Mouse (Mus musculus): ENCODE measurements around the gene Pogz.
"Not testable (repeated sequence)": the region's sequence is repeated elsewhere in the genome, so short reads cannot be mapped to it uniquely, and the experiment has no call there.

The Pogz gene

DNA sequence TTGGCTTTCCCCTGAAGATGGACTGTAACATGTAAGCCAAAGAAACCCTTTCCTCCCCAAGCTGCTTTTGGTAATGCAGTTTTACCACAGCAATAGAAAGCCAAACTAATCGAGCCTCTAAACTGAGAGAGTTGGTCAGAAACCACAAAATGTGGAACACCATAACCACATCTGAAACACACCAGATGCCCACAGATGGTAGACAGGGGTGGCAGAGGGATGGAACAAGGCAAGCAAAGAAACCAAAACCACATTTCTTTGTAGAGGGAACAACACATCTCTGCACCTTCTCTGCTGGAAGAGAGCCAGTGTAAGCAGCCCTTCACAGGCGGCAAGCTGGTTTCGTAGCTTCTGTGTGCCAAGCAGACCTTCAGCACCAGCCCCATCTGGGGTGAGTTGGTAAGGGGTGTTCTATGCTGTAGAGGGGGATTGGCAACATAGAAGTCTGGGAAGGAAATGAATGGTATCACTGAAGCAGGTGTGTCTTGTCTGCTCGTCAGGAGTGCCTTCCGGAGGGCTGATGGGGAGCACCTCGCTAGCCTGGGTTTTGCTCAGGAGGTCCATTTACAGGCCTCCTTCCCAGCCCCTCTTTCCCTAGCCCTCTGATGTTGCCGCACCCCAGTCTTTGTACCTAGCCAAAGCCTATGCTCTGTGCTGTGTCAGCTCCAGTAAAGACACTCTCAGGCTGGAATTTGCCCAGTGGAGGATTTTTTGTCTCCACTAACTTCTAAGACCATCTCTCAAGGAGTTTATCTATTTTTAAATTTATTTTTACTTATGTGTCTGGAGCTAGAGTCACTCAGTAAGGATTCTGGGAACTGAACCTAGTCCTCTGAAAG lies 78.8 kb downstream of the Pogz start:
- no peak for DNase-seq (ENCODE audit: low spot score)

DNA sequence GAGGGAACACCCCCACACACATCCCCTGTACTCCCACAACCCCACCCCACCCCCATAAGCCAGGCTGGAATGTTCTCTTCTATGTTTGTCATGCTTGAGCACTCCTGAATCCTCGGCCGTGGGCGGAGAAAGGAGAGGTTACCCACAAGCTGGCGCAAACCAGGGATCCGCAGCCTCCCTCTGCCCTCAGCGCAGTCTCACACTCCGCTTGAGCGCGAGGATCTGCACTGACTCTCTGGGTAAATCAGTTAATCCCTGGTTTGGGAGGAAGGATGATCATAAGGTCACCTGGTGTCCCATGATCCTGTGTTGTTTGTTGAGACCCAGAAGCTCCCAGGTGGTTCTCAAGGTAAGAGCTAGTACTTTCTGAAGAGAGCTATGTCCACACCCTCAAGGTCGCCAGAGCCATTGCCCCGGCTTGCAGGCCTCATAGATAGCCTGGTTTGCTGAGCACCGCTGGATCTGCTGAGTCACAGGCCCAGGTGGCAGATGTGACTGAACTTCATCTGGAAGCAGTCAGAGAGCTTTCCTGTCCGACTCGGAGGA lies 80.5 kb downstream of the Pogz start:
- peak; percentile 60 for DNase-seq (ENCODE audit: low spot score)

DNA sequence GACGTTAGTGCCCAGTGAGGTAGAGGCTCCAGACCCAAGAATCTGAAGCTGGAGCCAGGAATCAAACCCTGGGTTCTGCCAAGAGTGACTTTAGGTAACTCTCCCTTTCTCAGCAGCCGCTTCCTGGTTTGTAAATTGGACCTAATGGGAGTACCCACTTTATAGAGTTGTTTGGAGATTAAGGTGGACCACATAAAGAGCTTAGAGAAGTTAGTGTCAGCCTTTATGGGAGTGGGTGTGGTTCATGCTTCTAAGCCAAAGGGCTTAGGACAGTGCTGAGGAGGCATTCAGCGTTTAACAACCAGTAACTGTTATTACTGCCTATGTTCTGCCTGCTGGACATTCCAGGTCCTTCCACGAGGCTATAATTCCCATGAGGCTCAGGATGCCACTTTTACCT lies 81.5 kb downstream of the Pogz start:
- no peak for DNase-seq (ENCODE audit: low spot score)

DNA sequence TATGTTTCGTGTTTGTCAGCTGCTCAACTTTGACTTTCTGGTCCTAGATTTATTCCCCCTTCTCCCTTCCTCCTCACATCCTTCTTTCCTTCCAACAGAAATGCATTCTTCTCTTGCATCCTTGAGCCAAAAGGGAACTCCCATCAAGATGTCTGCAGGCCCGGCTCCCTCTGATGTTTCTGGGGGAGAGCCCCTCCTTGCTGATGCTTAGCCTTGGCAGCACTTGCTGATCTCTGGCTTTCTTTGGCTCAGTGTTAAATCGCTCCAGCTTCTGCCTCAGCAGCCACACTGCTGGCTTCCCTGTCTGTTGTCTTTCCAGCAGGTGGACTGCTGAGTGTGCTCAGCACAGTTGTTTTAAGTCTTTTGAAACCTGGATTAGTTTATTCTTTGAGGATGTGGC lies 83.7 kb downstream of the Pogz start:
- DNase-seq (ENCODE audit: low spot score): peak; percentile 51

DNA sequence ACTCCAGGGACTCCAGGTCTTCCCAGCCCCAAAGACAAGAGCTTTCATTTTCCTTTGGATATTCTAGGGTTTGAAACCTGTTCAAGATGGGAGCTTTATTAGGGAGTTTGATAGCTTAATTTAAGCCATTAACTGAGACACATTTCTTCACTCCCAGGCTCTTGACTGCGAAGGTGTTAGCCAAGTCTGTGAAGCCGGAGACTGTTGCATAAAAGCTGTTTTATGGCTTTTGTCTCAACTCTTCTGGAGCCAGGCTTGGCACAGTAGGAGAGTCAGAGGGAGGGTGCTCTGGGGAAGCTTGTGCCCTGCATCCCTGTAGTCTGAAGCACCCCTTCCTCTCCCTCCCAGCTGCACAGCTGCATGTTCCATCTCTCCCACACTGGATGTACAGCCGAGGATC lies 85.0 kb downstream of the Pogz start:
- DNase-seq (ENCODE audit: low spot score): no peak

DNA sequence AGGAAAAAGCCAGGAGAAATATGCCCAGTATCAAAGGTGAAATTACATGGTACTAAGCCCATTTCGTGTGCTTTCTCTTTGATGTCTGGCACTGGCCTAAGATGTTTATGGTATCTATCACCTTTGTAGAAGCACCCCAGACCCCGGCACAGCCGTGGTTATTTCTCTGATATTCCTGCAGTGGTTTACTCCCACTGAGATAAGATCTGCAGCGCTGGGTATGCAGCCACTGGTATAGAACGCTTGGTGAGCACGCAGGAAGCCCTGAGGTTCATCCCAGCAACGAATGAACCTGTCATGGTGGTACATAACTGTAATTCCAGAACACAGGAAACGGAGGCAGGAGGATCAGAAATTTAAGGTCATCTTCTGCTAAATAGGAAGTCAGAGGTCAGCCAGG lies 87.3 kb downstream of the Pogz start:
- no peak for DNase-seq (ENCODE audit: low spot score)

DNA sequence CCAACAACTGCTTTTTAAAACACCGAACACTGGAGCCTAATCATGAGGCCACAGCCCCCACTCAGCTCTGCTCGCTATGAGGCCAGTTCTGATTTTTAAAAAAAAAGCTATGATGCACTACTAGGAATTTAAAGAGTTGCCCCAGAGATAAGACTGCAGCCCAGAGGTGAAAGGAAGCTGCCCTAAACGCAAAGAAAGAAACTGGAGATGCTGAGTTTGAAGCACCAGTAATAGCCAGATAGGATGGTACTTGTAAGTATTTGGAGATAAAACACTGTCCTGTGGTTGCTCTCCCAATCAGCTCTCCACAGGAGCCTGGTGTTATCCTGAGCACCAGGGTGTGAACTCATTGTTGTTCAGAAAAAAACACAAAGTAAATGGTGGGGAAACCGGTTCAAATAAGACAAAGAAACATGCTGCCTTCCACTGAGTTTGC lies 89.0 kb downstream of the Pogz start:
- DNase-seq (ENCODE audit: low spot score): not testable (repeated sequence)

DNA sequence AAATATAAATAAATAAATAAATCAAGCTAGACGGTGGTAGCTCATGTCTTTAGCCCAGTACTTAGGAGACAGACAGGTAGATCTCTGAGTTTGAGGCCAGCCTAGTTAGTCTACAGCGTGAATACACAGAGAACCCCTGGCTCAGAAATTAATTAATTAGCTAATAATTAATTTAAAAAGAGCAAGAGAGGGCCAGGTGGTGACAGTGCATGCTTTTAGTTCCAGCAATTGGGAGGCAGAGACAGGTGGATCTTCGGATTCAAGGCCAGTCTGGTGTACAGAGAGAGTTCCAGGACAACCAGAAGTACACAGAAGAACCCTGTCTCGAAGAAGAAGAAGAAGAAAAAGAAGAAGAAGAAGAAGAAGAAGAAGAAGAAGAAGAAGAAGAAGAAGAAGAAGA lies 91.6 kb downstream of the Pogz start:
- DNase-seq (ENCODE audit: low spot score): not testable (repeated sequence)

DNA sequence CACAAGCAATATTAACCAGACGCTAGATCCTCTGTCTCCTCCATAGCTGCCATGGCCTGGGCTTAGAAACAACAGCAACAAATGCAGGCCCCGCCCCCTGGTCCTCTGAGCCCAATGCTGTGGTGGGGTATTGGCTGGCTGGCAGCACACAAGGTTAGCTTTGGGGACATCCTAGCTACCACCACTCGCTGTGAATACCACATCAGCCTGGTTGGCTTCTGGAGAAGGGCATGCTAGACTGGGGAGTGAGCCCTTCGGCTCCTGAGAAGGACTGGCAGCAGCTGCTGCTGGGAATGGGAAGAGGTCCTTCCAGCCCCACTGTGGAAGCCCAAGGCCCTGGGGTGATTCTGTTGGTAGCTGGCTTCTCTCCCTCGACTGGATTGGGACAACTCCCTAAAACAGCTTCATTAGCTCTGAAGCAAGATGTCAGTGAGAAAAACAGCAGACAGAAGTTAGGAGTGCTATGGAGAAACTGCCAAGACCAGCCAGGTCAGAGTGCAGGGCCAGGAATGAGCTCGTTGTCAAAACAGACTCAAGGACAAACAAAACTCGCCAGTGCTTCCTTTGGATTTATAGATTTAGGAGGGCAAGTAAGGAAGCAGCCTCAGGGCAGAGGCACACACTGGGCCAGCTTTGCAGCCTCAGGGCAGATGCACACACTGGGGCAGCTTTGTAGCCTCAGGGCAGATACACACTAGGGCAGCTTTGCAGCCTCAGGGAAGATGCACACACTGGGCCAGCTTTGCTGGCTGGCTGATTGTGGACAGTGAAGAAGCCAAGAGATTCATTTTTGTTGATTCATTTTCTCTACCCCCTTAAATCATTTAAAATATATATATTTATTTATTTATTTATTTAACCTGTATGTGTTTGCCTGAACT lies 93.3 kb downstream of the Pogz start:
- DNase-seq (ENCODE audit: low spot score): peak; percentile 63

DNA sequence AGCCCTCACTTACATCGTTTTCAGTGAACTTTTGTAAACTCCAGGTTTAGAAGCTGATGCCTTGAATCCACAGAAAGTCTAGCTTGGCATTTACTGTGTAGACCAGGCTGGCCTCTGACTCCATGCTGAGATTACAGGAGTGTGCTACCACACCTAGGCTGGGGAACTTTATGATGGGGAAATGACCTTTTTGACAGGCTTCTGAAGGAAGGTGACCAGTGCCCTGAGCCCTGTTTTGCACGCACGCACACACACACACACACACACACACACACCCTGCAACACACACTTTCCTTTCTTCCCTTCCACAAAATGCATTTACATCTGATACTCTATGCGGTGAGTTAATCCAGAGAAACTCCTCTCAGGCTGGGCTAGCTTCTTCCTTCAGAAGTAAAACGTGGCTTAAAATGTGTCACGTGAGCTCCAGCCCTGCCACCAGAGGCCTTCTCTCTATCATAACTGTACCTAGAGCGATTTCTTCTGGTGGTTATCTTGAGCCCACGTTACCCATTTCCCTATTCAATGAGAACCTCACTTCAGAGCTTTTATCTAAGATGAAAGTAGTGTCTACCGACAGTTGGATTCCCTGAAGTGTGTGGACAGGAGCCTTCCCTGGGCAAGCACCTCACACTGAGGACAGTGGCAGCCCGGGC lies 94.2 kb downstream of the Pogz start:
- not testable (repeated sequence) for DNase-seq (ENCODE audit: low spot score)
